Mouse (Mus musculus) ovary, postnatal 14 days (tissue): Measurements from ENCODE around the gene Ankrd11.
"Not testable (repeated sequence)": the region's sequence is repeated elsewhere in the genome, so short reads cannot be mapped to it uniquely, and the experiment has no call there.

Experiments used
- DNase-seq: peaks from one replicate; pipeline ENCODE4 v3.0.0; 2022; ENCODE audit warnings: low spot score

Gene Ankrd11

DNA sequence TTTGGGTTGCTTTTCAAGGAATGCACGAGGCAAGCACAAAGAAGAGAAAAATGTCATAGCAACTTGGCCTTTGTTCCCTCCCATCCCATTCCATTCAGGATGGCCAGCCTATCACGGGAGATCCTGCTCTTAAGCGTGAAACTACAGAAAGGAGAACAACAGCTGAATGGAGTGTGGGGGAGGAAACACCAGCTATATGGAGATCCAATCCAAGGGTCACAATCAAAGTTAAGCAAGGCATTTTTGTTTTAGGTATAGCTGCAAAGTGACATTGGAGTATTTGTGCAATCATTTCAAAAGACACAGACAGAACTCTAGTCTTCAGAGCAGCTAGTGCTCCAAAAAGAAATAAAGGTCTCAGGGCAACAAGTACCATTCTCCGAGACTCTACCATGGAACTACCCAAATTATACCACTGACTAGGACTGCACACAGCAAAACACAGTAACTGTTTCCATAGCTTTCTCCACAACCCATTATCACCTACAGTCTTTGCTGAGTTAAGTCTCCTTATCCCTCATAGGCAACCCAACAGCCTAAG is 1.9 kb downstream of the Ankrd11 start:
- no peak for DNase-seq

GRCm38 (mm10) chr8:123039376-123040109 is 2.5 kb downstream of the Ankrd11 start:
- no peak for DNase-seq

- DNase-seq, result no peak
Observed at GRCm38 (mm10) chr8:123038351-123038750, 3.7 kb downstream of the Ankrd11 start.

DNA sequence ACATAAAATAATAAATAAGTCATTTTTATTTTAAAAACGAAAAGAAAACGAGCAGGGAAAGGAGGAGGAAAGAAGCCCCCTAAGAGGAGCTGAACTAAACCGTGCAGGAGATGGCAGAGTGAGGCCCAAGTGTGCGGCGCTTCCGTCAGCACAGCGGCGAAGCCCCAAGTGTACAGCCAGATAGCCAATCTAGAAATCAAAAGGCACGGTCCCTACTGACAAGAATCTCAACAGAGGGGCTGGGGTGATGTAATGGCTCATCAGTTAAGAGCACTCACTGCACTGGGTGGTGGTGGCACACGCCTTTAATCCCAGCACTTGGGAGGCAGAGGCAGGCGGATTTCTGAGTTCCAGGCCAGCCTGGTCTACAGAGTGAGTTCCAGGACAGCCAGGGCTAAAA is 4.6 kb downstream of the Ankrd11 start:
- DNase-seq, result no peak

DNA sequence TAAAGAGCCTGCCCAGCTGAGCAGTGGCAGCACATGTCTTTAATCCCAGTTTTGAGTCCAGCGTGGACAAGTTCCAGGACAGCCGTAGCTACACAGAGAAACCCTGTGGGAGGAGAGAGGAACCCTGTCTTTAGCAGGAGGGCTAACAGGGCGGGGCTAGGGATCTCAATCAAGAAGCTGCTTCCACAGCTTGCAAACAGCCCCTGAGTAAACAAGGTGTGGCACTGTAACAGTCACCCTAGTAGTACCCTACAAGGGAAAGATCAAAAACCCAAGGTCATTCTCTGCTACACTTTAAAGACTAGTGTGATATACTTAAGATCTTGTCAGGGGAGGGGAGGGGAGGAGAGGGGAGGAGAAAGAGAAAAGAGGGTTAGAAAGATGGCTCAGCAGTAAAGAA is 5.1 kb downstream of the Ankrd11 start:
- DNase-seq, result no peak

DNA sequence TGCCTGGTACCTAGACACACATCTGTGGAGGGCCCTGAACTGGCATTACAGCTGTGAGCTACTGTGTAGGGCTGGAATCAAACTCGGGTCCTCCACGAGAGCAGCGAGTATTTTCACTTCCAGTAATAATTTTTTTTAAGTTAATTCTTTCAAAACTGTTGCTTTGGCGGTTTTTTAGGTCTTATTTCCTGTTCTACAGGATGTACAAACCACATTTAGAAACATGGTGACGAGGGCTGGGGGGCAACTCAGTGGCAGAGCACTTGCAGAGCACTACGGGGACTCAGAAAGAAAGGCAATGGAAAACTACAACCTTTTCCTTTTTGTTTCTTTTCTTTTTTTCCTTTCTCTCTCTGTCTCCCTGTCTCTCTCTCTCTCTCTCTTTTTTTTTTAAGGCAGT is 7.9 kb downstream of the Ankrd11 start:
- no peak for DNase-seq

DNA sequence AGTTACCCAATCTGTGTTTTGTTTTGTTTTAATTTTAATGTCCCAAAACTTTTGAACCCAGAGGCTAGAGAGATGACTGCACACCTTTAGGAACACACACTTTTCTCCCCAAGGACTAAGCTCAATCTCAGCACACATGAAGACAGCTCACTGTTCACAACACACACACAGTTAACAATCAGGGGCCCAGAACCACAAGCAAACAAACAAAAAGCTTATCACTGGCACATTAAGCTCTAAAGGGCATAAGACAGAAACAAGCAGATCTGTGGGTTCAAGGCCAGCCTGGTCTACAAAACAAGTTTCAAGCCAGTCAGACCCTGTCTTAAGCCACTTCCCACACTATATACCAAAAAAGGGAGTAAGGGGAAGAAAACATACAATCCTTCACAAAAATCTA is 8.6 kb downstream of the Ankrd11 start:
- no peak for DNase-seq

DNA sequence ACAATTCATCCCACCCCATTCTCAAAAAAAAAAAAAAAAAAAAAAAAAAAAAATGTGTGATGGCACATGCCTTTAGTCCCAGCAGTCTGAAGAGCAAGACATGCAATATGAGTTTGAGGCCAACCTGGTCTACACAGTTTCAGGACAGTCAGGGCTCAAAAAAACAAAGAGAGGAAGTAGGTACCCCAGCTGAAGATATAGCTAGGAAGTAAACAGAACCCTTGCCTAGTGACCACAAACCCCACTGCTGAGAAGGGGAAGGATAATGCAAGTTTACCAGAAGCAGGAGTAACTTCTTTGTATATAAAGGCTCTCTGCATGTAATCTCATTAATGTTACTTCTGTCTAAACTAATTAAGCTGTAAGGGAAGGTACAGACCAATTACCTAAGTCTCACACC is 9.3 kb downstream of the Ankrd11 start:
- DNase-seq, result no peak

DNA sequence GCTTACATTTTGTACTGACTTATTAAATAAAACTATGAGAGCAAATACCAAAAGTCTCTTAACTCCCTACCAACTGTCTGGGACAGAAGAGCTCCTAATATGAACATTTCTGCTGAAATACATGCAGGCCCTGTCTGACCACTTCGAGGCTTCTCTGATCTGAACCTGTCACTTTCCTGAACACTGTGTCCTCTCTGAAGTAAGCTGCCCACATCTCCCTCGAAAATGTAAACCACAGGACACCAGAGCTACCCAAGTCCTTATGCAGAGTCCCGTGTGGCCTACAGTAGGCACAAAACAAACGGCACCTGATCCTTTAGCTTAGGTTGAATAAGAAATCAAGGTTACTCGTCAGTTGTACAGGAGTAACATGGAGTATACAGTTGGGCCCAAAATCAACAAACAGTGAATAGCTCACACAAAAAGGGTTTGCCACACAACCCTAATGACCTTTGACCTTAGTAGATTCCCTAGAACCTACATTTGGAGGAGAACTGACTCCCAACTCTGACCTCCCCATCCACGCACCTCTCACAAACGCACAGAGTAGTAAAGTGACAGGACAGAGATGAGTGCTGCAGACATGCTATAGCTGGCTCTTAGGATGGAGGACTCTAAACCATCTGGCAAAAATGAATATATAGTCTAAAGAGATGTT is 10.6 kb downstream of the Ankrd11 start:
- DNase-seq, result no peak

- DNase-seq, result not testable (repeated sequence)
Observed at GRCm38 (mm10) chr8:123030091-123030490, 12.0 kb downstream of the Ankrd11 start.

DNA sequence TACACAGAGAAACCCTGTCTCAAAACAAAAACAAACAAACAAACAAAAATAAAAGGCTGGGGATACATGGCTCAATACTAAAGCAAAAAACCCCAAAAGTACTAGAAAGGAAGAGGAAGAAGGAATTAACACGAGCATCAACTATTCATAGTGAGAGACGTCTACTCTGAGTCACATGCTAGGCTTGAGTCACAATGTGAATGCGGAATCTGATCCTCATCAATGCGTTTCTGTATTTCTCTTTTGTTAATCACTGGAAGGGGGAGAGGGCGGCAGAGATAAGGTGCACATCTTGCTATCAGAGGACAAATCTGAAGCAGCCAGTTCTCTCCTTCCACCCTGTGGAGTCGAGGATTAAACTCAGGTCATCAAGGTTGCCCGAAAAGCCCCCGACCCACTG is 14.3 kb downstream of the Ankrd11 start:
- no peak for DNase-seq

DNA sequence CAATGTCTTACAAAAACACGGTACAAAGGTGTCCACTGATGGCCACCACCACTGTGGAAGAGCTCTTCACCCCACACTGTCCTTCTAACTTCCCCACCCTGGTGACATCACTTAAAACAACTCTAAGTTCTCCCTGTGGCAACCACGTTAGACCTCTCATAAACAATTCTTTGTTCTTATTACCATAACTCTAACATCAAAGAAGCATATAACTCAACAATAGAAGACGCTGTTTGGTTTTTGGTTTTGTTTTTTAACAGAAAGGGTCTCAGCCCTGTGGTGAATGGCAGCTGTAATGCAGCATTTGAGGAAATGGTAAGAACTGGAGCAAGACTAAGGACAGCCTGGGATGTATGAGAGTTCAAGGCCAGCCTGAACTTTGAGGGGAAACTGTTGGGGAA is 16.1 kb downstream of the Ankrd11 start:
- no peak for DNase-seq

DNA sequence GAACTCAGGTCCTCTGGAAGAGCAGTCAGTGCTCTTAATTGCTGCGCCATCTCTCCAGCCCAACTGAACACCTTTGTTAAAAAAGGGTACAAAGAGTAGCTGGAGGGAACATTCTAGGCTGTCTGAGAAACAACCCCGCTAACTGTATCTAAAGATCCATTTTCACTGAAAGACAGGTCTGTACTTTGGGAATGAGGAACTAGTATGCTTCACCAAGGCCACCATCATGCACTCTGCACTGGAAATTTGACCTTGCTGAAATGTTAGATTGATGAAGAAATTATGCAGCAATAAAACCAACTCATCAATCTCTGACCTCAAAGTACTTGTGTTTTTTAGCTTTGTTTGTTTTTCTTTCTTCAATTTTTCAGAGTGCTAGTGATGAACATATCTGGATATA is 17.9 kb downstream of the Ankrd11 start:
- no peak for DNase-seq

DNA sequence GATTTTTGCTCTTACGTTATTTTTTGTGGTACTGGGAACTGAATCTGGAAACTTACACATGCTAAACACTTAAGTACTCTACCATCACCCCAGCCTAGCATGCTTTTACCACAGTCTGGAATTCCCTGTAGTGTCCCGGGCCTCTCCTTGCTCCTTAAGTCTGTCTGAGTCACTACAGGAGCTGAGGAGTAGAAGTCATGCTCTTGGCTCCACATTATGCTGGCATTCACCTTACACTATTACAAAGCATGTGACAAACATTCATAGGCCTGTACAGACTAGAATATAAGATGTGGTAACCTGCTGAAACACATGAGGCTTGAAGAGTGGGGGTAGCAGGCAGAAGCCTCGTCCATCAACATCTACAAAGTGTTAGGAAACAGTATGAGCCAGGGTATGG is 19.4 kb downstream of the Ankrd11 start:
- DNase-seq, result no peak

- no peak for DNase-seq
Observed at GRCm38 (mm10) chr8:123021259-123021658, 20.8 kb downstream of the Ankrd11 start.

GRCm38 (mm10) chr8:123020859-123021258 is 21.2 kb downstream of the Ankrd11 start:
- no peak for DNase-seq

GRCm38 (mm10) chr8:123020084-123020483 is 22.0 kb downstream of the Ankrd11 start:
- DNase-seq, result no peak

DNA sequence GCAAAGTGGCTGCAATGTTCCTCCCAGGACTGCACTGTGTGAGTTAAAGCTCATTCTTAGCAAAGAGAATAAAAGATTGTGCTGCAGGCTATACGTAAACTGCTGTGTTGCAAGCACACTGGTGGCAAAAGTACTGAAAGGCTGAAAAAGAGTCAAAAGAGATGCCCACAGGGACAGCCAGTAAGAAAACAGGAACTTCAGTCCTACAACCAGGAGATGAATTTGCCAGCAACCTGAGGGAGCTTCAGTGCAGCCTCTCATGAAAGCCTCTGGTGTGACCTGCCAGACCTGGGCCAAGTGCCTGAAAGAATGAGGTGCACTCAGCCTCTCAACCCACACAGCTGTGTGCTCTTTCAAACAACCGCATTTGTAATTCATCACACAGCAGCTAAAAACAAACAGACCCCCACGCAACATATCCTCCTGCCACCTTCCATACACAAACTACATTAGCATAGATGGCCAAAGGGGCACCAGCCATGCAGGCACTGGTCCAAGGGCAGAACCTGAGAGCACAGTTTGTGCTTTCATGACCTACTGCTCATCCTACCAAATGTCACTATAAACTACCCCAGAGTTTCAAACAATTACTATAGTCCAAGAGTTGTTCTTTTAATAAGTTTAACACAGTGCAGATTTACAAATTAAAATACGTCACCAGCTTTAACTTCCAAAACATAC is 23.5 kb downstream of the Ankrd11 start:
- no peak for DNase-seq

- DNase-seq, result no peak
Observed at GRCm38 (mm10) chr8:123017143-123017542, 24.9 kb downstream of the Ankrd11 start.

GRCm38 (mm10) chr8:123015074-123015473 is 27.0 kb downstream of the Ankrd11 start:
- no peak for DNase-seq

DNA sequence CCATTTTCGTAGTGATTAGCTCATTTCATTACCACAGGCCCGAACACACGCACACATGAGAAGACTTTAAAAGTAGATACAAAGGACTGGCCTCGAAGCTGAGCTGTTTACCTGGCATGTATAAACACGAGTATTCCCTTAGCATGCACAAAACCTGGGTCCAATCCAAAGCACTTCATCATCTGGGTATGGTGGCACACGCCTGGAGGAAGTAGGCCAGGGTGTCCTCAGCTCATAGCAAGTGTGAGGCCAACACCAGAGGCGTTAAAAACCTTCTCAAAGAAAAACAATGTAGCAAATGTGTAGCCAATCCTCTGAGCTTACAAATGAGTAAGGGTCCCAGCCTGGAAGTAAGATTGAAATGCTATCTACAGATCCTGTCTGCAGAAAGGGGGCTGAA is 27.6 kb downstream of the Ankrd11 start:
- no peak for DNase-seq

DNA sequence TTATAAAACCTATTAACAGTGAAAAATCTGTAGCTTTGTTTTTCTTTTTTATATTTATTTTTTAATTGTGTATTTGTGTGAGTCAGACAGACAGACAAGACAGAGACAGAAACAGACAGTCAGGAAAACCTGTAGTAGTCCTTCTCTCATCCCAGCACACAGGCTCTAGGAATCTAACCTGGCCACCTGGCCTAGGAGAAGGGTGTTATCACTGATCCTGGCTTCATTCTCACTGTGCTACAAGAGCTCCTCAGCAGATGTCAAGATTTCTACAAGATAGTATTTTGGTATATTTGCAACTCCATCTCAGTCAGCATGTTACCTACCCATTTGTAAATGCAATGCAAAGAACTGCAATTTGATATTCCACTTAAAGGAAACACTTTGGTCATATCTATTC is 30.8 kb downstream of the Ankrd11 start:
- no peak for DNase-seq

- DNase-seq, result no peak
Observed at GRCm38 (mm10) chr8:123005805-123006204, 36.3 kb downstream of the Ankrd11 start.
